Mouse (Mus musculus) cerebellum, postnatal 4 days (tissue): ENCODE measurements at regions not wholly inside any gene's neighbourhood (a gene's known extent, or its start where the extent isn't known, plus 50 kb on each side); places are given as distances from the start of the nearest gene placed in this dataset.
A peak's percentile ranks its signal among the peaks of the same experiment; 100 is the strongest.

Experiments used
- DNase-seq, 2 experiments: peaks; one replicate each; pipeline ENCODE4 v3.0.0; 2022; ENCODE audit warnings: low spot score in 2 of 2, mixed read lengths in 1 of 2

DNA sequence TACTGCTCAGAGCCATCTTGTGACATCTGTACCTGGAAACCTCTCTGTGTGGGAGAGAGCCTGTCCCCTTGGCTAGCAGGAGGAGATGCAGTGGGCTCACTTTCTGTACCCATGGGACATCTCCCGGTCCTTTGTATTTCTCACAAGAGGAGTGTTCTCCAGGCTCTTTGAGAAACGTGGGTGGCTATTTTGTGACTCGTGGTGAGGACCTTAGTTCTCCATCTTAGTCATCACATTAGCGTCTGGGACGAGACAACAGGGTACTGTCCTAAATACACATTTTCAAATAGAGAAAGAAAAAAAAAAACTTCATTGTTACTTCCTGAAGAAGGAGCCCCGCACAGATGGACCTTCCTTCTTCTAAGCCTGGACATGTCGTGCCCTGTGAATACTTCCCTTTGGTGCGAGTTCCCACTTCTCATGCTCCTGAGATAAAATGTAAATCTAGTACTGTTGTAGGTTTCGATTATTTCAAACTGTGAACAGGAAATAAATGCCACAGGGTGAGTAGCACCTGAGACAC is 366.8 kb upstream of the Runx1 start:
- no peak for DNase-seq

DNA sequence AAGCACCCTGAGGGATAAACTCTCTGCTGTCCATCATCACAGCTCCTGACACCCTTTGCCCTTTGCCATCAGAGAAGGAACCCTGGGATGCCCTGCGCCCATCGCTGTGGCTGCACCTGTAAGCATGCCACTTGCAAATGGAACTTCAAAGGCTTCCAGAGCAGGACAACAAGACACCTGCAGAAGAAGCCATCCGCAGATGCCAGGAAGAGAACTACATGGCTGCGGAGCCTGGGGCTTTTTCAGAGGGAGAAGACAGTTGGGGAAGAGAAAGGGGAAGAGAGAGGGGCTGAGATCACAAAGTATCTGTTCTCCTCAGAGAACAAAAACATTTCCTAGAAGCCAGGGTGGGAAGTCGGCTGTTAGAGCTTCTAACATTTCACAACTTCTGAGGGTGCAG is 365.2 kb upstream of the Runx1 start:
- DNase-seq, result no peak

DNA sequence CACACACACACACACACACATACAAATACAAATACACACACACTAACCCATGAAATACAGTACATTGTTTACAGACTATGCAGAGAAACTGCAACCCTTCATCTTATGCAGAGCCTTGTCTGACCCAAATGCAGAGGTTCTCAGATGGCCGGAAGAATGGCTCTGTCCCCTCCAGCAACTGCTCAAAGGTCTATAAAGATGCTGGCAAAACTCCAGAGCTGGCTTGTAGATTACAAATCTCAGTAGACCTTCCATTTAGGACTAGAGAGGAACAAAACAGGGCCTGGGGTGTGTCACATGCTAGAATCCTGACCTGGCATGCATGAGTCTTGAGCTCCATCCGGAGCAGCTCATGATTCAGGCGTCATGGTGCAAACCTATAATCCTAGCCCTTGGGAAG is 364.4 kb upstream of the Runx1 start:
- DNase-seq, result no peak

DNA sequence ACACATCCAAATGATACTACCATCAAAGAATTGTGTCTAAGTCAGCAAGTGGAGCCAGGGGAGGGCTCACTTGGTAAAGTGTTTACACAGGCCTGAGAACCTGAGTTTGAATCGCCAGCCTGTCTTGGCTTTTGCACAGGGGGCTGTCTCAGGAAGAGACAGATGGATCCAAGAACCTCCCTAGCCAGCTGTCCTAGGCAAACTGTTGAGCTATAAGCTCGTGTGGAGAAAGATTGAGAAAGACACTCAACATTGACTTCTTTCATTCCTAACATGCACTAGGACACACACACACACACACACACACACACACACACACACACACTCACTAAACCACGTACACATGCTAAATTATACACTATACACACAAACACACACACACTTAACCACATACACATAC is 363.9 kb upstream of the Runx1 start:
- no peak for DNase-seq

DNA sequence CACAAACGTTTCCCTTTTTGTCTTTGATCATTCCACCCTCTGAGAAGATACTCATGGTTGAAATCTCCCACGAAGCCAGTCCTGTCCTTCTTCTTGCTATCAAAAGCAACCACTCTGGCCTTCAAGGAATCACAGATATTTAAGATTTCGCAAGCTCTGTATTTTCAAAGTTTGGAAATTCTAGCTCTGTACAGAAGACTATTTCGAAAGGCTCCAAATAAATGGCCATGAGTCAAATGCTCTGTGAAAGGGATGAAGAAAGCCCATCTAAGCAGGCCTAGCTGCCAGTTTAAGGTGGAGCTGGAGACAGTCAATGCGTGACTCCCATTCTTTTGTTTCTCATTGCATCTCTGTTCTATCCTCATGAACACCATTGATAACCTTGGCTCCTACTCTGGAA is 363.5 kb upstream of the Runx1 start:
- DNase-seq, result no peak

DNA sequence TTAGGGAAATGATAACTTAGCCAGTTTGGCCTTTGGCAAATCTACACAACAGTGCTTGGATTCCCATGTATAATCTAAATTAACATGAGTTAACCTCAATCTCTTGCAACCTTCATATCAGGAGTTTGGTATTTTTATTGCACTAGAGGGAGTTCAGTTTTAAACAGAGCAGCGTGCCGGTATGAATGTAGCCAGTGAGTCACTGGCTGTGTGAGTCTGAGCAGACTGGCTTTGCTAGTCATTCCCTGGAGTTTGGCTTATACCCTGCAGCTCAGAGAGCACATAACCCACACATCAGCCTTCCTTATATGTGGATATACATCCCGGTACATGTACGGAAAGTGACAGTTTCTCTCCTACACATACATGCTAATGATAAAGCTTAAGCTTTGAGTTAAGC is 360.6 kb upstream of the Runx1 start:
- no peak for DNase-seq

DNA sequence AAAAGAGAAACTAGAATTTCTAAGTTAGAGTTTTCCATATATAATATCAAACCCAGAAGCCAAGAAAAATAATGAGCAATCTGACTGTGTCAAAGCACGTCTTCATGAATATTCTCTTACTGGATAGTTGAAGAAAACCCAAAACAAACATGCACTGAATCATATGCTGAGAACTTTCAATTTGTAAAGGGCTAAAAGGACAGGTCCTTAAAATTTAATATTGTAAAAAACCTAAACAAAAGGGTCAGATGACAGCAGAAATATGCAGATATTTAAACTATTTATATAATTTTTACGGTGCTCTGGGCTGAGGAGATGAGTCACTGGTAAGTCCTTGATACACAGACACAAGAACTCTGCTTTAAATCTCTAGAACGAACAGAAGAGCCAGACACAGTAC is 356.7 kb upstream of the Runx1 start:
- no peak for DNase-seq

DNA sequence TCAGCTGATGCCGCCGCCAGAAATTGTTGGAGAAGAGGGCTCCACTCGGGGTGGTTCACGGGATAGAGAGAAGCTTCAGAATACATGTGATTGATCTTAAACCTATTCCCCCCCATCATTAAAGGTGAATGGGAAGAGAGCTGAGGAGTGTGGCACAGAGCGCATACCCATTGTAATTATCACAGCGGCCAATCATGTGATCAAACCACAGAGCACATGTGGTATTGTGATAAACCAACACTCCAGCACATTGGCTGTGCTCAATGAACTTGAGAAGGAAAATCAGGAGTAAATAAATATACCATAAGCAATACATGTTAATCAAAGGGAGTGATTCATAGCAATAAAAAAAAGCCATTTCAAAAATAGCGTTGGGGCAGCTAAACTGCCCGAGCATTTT is 355.5 kb upstream of the Runx1 start:
- DNase-seq, result no peak

DNA sequence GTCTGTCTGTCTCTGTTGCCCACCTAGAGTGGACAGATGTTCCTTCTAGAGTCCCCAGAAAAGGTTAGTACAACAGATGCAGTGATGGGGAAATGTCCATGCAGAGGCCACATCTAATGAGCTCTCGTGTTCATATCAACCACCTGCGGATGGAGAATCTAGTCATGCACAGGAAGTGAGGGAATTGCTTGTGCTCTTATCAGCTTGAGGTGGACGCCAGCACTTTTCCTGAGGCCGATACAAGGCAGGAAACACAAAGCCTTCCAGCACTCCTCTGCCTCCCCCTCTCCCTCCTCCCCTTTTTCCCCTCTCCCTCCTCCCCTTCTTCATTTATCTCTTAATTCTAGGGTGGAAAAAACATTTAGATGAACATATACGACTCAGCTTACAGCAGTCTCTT is 354.3 kb upstream of the Runx1 start:
- DNase-seq, result no peak

DNA sequence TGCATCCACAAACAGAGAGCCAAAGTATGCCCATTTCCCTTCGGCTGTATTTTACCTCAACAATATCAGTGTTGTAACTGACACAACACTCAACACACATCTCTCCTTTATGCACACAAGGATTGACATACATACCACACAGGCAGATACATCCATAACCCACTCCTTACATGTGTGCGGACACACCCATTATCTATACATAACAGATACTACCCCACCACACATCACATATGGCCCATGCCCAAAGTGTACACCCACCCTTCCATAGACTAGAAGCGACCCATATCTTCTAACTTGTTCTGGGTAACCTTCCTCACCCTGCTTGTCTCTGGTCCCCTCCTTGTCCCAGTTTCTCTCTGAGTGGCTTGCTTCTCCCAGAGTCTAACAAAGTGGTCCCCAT is 340.7 kb upstream of the Runx1 start:
- no peak for DNase-seq

DNA sequence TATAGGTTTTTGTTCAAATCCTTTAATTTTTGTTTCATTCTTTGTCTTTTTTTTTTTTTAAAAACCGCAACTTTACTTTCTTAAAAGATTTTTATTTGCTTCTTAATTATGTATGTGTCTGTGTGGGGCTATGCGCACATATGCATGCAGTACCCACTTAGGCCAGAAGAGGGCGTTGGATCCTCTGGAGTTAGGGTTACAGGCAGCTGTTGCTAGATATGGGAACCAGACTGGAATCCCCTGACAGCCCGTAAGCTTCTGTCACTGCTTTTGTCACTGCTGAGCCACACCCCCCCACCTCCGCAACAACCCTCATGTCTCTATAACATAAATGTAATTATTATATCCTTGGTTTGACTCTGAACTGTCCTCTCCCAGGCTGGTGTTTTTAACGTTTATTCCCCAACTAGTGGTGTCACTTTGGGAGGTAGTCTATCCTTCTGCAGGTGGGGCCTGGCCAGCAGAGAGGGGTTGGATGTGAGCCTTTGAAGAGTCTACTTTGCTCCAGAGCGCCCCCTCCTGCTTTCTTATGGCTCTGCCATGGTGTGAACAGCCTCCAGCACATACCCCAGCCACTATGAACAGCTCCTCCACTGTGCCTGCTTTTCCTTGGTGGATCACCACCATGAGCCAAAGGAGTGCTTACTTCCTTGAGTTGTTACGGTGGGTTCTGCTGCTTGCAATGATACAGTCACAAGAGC is 332.7 kb upstream of the Runx1 start:
- no peak for DNase-seq

DNA sequence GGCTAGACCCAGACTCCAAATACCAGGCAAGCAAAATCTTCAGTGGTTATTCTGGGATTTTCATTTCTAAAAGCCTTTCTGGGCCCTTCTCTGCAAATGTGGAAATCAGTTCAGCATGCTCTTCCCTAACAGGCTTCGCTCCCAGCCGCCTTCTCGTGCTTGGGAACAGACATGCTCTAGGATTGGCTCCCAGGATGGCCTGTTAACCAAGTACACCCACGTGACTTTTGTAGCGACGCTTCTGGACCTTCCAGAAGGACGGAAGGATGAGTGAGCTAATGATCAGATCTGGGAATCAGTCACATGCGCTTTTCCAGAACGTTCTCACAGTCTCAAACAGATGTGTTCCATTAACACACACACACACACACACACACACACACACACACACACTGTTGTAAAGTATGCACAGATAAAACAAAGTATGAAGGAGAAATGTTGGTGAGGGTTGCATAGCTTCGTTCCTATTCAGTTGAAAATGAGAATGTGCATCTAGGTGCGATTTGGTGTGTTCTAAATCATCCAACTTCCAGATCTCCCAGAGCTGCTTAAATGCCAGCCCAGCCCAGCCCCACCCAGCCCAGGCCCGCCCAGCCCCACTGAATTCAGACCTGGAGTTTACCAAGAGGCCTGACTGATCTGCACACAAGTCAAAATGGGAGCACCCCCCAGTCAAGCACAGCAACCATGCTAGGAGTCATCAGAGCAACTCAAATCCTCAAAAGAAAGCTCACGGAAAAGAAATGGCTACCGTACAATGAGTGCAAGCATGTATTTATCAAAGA is 327.8 kb upstream of the Runx1 start:
- DNase-seq, result no peak

DNA sequence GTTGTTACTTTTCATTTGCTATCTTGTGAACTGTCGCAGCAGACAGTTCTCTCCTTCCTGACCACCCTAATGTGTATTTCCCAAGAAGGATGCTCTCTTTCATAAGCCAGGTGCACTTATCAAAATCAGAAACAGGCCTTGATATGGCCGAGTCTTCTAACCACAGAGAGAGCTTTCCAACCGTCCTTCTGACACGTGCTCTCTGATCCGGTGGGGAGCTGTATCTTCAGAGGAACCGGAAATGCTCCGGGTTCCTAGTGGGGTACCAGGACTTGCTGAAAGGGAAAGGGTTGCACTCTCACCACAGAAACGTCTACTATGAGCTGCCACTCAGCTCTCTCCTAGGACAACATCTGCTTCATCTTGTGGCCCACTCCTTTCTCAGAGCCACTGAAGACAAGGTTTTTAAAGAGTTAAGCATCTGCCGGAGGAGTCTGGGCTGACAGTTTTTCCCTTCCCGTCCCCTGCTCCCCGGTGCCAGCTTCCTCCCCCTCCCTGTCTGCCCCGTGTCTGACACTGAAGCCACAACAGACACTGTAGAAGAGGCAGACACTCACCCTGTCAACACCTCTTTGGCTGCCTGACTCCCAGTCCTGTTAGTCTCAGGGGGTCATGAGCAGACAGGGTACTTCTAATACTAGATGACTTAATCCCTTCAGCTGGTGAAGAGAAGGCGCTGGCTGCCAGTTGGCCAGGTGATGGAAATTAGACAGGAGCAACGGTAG is 327.0 kb upstream of the Runx1 start:
- DNase-seq, result no peak

DNA sequence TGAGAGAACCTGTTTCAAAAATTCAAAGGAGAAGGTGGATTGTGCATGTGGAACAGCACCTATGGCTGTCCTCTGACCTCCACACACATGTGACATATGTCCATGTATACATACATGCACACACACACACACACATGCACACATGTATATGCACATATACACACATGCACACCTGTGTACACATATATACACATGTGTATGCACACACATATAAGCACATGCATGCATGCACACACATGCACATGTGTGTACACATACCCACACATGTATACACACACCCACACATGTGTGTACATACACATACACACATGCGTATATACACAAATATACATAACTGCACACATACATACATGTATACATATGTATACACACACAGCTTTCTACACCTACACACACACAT is 326.1 kb upstream of the Runx1 start:
- no peak for DNase-seq

DNA sequence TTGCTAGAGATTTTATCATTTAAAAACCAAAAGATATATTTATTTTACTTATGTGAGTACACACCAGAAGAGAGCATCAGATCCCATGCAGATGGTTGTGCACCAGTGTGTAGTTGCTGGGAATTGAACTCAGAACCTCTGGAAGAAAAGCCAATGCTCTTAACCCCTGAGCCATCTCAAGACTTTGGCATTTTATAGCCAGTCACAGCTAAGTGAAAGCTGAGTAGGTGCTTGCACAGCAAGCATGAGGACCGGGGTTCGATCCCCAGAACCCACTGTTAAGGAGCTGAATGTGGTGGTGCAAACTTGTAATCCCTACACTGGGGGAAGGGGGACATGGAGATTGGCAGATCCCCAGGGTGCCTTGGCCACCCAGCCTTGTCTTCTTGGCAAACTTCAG is 325.7 kb upstream of the Runx1 start:
- DNase-seq, result no peak

DNA sequence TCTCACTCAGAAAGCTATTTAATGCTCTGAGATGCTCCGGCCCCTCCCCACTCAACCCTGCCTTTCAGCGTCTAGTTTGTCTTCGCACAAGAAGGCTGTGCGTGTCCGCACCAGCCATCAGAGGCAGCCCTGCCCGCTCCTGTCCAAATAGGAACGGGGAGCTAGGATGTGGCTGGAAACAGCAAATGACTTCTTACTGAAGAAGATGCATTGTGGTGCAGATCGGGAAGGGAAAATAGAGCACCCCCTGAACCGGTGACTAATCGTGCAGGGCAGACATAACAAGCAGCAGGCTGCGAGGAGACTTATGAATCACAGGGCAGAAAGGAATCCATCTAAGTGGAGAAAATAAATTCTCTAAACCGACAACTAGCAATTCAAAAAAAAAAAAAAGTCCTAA is 324.5 kb upstream of the Runx1 start:
- no peak for DNase-seq

DNA sequence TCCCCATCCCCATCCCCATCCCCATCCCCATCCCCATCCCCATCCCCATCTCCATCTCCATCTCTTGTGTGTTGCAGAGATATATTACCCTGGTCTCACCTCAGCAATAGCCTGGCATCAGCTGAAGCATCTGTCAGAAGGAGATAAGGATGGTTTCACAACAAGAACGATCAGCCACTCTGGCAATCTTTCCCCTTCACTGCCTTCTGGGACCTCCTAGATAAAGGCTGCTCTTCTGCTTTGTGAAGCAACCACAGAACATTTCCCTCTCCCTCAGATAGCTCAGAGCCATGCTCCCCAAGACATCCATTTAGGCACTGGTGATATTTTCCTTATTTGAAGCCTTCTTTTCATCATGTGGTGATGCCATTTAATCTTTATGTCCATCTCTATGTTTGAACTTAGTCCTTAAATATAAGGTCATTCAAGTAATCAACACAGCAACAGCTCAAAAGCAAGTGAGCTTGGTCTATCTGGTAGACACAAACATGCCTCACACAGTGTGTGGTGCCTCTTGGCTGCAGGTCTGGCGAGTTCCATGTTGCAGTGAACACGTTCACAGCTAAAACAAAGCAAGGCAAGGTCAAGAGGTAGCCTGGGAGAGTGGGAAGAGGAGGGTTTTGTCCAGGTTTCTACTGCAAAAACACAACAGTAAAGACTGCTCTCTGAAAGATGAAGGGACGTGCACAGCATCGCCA is 321.7 kb upstream of the Runx1 start:
- DNase-seq, result no peak

DNA sequence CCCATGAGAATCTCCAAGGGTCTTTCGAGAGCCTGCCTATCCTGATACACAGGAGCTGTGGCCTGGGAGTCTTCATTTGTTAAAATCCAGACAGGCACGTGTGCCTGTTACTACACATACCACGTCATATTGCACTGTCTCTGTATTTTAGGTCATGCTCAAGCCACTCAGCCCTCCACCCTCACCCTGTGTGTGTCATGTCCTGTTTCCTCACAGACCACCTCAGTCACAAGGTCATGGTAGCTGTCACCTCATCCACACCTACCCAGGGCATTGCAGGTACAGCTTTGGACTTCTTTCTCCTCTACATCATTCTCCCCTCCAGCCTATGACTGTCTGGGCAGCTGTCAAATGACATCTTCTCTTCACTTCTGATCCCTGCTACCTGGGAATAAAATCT is 320.9 kb upstream of the Runx1 start:
- no peak for DNase-seq

DNA sequence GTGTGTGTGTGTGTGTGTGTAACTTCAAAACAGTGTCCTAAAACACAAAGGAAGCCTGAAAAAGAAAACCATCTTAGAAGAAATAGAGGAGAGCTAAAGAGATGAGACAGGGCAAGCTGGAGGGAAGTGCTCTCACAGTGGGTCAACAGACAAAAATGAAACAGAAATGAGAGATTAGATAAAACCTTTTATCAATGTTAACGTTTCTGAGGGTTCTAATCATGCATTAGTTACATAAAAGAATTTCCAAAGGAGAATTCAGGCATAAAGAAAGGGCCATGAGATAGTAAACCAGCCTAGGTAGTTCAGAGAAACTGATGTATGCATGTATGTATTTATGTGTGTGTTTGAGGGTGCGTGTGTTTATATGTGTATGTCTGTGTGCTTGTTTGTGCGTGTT is 319.7 kb upstream of the Runx1 start:
- no peak for DNase-seq

DNA sequence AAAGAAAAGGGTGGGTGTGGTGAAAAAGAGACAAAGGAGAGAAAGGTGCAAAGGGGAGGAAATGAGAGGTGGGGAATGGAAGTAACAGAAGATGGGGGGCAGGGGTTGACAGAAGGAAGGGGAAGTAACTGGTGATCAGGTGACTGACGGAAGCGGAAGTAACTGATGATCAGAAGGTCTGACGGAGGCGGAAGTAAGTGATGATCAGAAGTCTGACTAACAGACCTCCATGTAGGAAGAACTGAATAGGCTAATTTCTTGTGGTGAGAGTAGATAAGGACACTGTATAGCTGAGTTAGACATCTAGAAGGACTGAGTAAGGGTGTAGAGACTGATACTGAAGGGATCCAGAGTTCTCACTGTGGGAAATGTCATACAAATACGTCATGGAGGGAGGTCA is 318.1 kb upstream of the Runx1 start:
- DNase-seq, result no peak

DNA sequence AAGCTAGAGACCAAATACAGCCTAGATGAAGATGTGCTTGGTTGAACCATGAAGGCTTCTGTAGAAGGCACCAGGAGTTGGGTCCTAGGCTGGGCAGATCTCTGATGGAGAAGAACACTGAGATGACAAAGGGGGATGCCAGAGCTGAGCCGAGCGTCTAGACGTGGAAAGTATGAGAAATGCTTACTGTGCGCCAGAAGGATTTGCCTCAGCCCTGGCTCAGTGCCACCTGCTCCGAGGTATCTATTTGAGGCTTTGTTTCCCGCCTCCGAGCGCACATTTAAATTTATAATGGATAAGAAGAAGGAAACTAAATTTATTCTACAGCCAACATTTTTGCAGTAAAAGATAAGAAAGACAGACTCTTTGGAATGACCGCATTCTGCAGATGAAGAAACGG is 317.2 kb upstream of the Runx1 start:
- peak in 1 of 2 experiments; percentile 19 for DNase-seq

DNA sequence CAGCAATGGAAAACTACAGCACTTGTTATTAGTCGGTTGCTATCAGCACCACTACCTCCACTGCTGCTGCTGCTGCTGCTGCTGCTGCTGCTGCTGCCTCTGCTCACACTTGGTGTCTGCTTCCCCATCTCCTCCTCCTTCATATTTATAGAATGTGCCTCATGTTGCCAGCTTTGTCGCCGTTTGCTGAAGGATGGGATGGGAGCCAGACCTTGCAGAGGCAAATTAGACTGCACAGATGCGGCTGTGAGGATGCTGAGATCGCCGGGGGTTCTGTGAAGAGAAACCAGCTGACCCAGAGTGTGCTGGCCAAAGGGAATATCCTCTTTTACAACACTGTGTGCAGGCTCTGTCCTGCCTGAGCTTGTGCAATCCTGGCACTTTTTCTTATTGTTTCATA is 316.0 kb upstream of the Runx1 start:
- no peak for DNase-seq
